Mouse (Mus musculus): ENCODE data around the gene Gbp2.
"Not testable (repeated sequence)": the region's sequence is repeated elsewhere in the genome, so short reads cannot be mapped to it uniquely, and the experiment has no call there.

Gbp2 gene

DNA sequence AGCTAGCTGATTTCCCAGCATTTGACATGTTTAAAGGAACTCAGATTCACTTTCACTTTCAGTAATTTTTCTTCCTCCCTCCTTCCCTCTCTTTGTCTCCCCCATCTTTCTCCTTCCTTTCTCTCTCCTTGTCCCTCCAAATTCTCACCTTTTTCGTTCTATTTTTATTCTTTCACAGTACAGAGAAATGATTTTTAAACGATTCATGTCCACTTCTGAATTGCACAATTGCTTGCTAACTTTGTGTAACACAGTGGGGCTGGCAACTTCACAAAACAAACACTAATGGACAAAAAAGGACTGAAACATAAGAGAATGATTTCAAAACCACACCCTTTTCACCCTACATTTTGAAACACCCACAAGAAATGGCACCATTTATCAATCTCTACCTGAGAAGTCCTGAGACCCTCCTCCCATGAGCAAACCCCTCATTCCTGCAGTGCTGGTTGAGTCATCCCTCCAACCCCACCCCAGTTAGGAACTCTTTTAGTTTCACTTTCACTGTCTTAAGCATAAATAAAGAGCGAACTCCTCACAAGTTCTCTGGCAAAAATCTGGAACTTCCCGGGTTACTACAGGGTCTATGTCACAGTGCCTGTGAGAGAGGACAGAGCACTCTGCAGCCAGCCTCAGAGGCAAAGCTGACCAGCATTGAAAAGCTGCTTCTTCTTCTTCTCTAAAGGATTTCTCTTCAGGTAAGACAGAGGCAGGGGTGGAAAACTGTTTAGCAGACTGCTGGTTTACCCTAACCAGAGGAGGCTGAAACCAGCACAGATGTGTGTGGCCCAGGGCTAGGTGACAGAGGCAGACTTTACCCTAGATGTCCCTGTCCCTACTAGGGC lies at the start of gene Gbp2:
Gene Gbp2, plus strand, starts transcription at position 492 of the 845 bp plus-strand sequence.
- no peak for DNase-seq (ENCODE audit: low spot score)

DNA sequence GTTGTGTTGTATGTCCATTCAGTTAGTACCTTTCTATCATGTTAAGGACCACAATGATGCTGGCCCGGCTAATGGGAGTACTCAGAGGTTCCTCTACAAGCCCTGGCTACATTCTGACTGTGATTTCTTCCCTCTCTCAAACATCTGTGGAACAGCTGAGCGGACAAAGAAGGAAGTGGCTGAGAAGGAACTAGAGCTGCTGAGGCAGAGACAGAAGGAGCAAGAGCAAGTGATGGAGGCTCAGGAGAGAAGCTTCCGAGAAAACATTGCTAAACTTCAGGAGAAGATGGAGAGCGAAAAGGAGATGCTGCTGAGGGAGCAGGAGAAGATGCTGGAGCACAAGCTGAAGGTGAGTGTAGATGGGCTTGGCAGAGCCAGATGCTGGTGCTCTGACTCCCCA lies 49.7 kb upstream of the Gbp2 start:
- DNase-seq (ENCODE audit: low spot score): no peak

DNA sequence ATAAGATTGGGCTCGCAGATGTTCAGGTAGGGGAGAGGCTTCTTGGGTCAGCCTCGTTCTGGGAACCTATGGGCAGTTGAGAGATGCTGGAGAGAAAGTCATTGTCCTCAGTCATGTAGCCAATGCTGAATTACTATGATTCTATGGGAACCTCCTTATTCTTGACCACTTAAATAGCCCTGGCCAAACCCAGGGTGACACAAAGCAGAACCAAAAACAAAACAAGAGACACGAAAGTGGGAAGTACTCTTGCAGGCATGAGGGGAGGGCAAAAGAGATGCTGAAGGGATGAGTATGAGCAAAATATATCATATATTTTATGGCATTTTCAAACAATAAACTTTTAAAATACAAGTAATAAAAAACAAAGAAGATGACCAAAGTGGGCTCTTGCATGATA lies 43.3 kb upstream of the Gbp2 start:
- no peak for DNase-seq (ENCODE audit: low spot score)

DNA sequence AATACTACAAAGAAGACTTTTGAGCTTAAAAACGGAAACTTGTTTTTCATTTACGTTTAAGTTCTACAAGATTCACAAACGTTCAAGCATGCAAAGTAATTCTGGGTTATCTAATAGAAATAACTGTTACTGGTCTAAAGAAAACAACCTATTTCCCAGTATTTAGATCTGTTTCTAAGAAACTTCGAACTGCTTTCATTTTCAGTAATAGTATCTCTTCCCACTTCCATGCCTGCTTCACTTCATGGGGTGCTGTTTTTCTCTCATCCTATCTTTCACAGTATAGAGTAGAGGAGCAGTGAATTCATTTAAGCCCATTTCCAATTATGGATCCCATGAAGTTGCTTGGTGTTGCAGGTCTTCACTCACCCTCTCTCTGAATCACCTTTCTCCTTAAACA lies 42.1 kb upstream of the Gbp2 start:
- DNase-seq (ENCODE audit: low spot score): no peak

DNA sequence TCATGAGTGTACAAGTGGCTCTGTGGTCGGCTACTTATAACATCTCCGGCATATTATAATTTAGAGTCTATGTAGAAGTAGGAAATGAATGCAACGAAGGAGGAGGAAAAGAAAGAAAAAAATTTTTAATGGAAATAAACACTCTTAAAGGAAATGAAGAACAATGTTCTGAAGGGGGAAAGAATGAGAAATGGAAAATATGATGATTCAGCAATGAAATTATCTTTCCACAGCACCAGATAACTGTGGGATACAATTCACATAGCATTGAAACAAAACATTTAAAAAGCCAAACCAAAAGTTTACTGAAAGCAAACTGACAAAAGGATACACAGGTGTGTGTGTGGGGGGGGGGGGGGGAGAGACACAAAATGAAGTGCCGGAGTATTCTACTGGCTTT lies 37.3 kb upstream of the Gbp2 start:
- no peak for DNase-seq (ENCODE audit: low spot score)

DNA sequence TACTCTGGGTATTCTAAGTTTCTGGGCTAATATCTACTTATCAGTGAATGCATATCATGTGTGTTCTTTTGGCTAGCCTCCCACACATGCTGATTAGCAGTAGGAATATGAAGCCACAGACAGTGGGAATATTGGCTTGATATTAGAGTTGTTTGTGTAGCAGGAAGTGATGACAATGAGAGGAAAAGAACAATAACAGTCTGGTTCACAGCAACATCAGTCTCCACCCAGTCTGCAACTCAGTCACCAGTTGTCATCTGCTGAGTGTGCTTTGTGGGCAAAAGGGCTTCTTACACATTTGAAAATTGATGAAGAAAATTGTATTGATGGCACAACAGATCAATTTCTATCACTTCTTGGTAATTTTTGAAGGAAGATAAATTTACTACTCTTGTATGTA lies 33.0 kb upstream of the Gbp2 start:
- DNase-seq (ENCODE audit: low spot score): no peak

DNA sequence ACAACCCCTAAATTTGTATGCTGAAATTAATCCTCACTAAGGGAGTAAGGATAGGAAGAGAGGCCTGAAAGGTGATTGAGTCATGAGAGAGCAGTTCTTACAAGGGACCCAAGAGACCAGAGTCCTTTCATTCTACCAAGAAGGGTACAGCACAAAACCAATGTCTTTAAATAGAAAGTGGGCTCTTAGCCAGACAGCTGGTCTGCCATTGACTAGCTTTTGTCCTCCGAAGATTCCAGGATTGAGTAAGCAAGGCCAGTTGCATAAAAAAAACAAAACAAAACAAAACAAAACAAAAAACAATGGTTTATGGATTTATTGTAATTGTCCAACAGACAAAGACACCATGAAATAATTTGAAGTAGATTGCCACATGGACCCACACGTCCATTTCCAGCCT lies 31.5 kb upstream of the Gbp2 start:
- no peak for DNase-seq (ENCODE audit: low spot score)

DNA sequence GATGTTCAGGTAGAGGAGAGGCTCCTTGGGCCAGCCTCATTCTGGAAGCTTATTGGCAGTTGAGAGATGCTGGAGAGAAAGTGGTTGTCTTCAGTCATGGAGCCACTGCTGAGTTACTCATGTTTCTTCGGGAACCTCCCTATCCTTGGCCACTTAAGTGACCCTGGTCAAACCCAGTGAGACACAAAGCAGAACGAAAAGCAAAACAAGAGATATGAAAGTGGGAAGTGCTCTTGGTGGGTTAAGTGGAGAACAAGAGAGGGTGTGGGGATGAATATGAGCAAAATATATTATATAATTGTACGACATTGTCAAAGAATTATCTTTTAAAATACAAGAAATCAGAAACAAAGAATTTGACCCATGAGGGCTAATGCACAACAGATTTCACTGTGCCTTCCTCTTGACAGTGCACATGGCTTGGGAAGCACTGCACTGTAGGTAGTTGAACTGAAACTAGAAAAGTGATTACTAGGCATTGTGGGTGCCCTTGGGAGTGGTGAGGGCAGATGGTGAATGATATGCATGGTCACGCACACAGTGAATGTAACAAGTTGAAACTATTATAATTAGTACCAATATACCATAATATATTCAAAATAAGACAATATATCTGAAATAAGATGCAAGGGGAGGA lies 29.9 kb upstream of the Gbp2 start:
- no peak for DNase-seq (ENCODE audit: low spot score)

DNA sequence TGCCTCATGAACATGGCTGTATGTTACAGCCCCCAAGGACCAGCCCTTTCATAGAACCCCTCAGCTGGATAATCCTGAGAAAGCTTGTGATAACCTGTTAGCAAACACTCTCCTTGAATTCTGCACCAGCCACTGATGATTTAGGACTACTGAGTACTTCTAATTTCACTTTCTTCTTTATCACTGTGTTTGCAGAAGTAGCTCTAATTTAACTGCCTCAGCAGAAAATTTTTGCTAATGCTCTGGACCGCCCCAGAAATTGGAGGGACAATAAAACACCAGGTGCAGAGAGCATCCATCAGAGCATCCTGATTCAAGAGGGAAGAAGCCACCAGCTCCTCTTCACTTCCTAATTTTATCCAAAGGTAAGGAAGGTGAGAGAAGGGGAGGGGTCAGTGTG lies 25.9 kb upstream of the Gbp2 start, which contains the start of gene Gbp2b:
Gene Gbp2b, plus strand, starts transcription at position 301 of the 400 bp plus-strand sequence.
- no peak for DNase-seq (ENCODE audit: low spot score)

DNA sequence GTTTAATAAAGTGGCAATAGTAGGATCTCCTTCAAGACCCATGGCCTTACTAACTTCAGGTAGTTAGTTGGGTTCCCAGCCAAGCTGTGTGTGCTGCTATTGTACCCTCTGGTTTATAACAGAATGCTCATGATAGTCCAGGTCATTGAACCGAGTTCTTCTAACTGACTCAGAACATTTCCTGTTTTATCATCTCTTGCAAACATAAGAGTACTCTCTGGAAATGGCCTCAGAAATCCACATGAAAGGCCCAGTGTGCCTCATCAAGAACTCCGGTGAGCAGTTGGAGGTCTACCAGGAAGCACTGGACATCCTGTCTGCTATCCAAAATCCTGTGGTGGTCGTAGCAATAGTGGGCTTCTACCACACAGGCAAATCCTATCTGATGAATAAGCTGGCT lies 22.5 kb upstream of the Gbp2 start:
- no peak for DNase-seq (ENCODE audit: low spot score)

DNA sequence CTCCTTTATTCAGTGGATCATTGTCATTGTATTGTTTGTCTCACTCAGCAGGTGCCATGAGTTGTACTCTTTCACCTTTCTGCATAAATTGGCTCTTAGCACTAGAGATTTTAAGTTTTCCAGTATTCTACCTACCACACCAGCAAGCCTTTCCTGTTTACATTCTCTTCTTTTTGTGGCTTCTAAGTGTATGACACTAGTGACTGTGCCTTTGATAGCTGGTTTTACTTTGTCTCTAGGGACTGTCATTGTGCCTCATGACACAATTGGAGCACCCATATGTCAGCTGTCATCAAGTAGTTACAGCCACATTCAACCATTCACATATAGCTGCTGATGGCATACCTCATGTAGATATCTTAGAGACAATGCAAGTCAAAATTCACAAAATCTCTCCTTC lies 18.7 kb upstream of the Gbp2 start:
- DNase-seq (ENCODE audit: low spot score): no peak

DNA sequence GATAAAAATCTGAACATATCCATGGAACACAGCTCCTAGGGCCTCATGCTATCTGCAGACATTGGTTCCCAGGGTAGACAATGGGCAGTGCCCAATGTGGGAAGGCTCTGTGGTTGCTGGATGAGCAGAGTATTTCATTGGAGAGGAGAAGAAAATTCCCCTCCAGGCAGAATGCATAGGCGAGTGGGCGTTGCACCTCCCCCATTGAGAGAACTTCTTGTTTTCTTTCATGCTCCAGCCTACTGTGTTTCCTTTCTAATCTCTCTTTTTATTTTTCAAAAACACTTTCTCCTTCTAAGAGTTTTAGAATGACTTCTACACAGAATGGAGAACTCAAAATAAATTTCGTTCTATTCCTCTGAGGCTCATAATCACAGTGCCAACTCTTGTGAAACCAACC lies 1.7 kb upstream of the Gbp2 start:
- DNase-seq (ENCODE audit: low spot score): no peak

DNA sequence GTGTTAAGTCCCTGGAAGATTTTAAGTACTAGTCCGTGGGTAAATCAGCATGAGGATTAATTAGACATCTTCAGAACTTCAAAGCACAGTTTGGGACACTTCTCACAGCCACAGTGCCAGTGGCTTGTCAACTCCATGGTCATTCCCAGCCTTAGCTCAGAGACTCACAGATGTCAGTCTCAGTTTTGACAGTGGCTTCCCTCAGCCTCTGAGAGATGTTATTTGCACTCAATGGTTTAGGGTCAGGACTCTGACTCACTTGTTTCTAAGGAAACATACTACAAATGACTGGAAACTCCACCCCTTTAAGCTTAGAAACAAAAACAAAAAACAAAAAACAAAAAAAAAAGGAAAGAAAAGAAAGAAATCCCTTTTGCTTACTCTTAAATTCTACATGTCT lies 796 bp upstream of the Gbp2 start:
- DNase-seq (ENCODE audit: low spot score): no peak

DNA sequence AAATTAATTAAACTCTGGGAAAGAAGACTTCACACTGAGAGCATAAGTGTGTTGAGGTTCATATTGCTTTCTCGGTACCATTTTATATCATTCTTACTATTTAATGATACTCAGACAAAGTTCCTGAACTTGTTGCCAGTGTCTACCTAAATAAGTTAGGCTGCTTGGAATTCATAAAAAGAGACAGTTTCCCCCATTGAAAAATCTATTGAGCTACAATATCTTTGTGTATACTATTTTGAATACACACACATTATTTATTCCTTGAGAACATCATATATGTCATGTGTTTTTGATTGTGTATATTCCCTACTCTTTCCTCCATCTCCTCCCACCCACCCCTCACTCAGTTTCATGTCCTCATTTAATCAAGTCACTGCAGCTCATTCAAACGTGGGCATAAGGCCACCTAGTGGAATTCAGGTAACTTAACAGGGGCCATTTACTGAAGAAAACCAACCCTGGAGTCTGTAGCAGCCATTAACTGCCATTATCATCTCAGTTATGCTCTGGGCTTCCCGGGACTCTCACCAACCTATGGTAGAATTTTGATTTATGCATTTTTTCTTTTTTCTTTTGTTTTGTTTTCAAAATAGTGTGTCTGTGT lies 657 bp downstream of the Gbp2 start:
- no peak for DNase-seq (ENCODE audit: low spot score)

DNA sequence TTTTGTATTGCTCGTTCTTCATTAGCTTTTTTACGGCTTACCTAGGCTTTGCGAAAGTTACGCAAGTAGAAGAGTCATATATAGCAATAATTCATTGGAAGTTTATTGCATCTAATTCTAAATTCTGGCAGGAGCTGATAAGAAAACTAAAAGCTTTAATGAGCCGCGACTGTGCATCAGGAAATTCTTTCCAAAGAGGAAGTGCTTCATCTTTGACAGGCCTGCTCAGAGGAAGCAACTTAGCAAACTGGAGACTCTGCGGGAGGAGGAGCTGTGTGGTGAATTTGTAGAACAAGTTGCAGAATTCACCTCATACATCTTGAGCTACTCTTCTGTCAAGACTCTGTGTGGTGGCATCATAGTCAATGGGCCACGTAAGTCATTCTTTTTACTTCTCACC lies 10.0 kb downstream of the Gbp2 start:
- DNase-seq (ENCODE audit: low spot score): no peak

DNA sequence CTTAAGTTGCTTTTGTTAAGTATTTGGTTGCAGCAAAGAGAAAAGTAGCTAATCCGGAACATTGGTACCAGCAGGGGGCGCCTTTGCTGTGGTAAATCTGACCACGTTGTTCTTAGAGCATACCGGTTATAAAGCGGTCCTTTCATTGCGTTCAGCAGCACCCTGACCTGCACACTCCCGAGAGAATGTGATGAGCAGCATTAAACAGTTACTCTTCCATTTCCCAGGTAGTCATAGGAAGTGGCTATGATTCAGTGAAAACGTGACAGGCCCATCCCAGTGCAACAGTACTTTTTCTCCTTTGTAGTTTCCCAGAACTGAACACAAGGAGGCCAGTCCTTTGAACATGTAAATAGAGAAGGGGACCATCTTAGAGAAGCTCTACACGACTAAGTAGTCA lies 19.8 kb downstream of the Gbp2 start:
- peak; percentile 64 for DNase-seq (ENCODE audit: low spot score)

DNA sequence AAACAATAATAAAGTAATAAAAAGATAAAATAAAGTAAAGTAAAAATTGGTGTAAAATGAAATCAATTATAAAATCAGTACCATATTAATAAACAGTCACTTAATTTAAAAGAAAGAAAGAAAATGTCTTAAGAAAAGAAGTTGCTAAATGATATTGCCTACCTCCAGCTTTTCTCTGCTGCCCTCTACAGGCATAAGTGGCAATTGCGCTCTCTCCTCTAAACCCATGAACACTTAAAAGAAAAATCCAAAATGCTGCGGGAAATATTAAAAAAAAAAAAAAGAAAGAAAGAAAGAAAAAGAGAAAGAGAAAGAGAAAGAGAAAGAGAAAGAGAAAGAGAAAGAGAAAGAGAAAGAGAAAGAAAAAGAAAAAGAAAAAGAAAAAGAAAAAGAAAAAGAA lies 25.5 kb downstream of the Gbp2 start:
- DNase-seq (ENCODE audit: low spot score): peak; percentile 36

DNA sequence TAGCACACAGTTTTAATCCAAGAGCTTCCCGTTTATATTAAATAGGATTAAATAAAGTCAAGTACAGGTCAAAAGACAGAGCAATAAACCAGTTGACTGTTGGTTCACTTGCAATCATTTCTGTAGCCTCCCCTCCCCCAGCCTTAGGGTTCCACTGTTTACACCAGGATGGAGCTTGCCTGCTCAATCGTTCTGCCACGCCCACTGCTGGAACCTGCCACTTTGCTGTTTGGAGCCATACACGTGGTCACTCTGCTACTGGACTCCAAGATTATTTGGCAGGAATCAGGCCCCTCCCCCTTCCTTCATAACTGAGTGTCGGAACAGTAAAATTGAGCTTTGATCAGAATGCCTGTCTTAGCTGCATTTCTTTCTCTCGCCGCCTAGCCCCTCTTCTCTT lies 27.4 kb downstream of the Gbp2 start:
- not testable (repeated sequence) for DNase-seq (ENCODE audit: low spot score)

DNA sequence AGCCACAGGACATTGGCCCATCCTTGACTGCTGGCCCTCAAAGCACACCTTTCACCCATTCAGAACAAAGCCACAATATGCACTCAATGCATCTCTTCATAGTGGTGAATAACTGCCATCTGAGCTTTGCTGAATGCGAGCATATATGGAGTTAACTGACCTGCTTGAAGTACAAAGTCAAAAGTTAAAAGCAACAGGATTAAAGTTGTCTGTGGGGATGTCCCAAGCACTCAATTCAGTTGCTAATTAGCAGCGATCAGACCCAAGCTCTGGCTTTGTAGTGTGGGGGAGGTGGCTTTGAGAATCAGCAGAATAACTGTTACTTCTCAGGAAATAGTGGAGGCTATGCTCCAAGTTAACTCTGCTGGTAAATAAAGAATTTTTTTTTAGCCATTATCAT lies 29.8 kb downstream of the Gbp2 start:
- no peak for DNase-seq (ENCODE audit: low spot score)

DNA sequence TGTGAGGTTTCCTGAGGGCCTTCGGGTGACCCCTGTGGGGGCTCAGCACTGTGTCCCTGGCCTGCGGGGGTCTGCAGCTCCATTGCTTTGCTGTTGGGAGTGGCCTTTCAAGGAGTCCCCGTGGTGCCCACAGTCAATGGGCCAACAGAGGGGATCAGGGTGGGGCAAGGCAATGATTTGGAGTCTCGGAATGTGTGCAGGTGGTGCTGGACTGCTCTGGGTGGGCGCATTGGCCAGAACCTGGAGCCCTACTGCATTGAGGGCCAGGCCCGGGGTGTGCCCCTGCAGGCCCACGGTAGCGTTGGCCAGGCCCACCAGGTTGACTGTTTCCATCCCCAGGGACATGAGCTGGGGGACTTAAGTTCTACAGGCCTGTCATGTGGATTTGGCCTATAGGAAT lies 44.3 kb downstream of the Gbp2 start:
- no peak for DNase-seq (ENCODE audit: low spot score)

DNA sequence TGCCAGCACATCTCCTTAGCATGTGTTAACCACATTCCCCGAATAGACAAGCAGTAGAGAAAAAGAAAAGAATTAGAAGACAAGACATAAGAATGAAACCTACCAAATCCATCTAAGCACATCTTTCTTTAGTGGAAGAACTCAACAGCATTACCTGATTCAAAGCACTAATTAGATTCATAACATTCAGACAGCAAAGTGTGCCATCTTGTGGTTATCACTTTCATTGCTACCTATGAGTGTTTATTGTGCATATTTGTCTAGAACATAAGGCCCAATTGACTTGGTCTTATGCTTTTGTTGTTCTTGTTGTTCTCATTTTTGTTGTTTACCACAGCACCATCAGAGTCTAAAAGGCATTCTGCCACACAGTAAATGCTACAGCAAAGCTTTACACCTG lies 54.2 kb downstream of the Gbp2 start:
- no peak for DNase-seq (ENCODE audit: low spot score)

All from ovary, postnatal 36 days (tissue).